Mouse (Mus musculus): Measurements from ENCODE around the gene Gm11077.

DNA sequence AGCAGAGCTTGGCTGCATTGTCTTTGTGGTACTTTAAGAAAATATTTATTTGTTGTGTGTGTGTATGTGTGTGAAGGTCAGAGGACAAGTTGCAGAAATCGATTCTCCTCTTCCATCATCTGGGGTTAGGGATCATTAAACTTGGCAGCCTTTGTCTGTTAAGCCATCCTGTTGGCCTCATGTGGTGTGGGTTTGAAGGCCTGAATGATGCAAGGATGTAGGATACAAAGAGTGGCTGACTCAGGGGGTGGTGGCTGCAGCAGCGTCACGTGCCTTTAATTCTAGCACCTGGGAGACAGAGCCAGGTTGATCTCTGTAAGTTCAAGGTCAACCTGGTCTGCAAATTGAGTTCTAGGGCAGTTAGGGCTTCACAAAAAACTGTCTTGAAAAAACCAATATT, 16.5 kb downstream of the Gm11077 start:
- no peak for TF ChIP-seq CTCF (IDR thresholded peaks at IDR 0.05; ENCODE audit: borderline replicate concordance, control insufficient read depth, extremely low read depth, insufficient read depth, low read length, poor library complexity)
- no peak for TF ChIP-seq POLR2A (IDR thresholded peaks at IDR 0.05; ENCODE audit: control insufficient read depth, extremely low read depth, insufficient read depth, low read length, poor library complexity)

Measured in thymus, adult 2 months (tissue).